Mouse (Mus musculus) limb, embryonic 10.5 days (tissue): ENCODE results near the gene Cblb. TPM values are rescaled to one million over a fixed set of nuclear protein-coding genes. Genes with fewer than 3 reads are reported as not detected.

Experiments used
- DNase-seq: peaks from one replicate; pipeline ENCODE4 v3.0.0-alpha.2; 2017; ENCODE audit warnings: low spot score
- H3K27ac ChIP-seq: fragments of 300-500 bp; sonication (generic); 2 replicates; pipeline ENCODE4 v1.5.1; 2016; ENCODE audit warnings: mild to moderate bottlenecking
- H3K27me3 ChIP-seq: fragments of 300-500 bp; sonication (generic); 2 replicates; pipeline ENCODE4 v1.6.1; 2016; ENCODE audit warnings: low read depth, mild to moderate bottlenecking; ENCODE audit not compliant: poor library complexity, severe bottlenecking
- H3K36me3 ChIP-seq: fragments of 300-500 bp; sonication (generic); 2 replicates; pipeline ENCODE4 v1.6.1; 2016; ENCODE audit warnings: mild to moderate bottlenecking, moderate library complexity
- H3K4me1 ChIP-seq: fragments of 300-500 bp; sonication (generic); 2 replicates; pipeline ENCODE4 v1.6.1; 2016
- H3K4me3 ChIP-seq: fragments of 300-500 bp; sonication (generic); 2 replicates; pipeline ENCODE4 v1.5.1; 2016; ENCODE audit warnings: mild to moderate bottlenecking, moderate library complexity
- H3K9me3 ChIP-seq: fragments of 300-500 bp; sonication (generic); replicated peaks from 2 replicates; pipeline ENCODE4 v1.6.1; 2016; ENCODE audit warnings: mild to moderate bottlenecking
- WGBS: fragments of 180-500 bp; shearing (Covaris S2); methylation state at CpG from one replicate; pipeline ENCODE4 v1.1.7; 2016; 5-methylcytosine and 5-hydroxymethylcytosine counted together
- polyA plus RNA-seq: library from polyadenylated mRNA; unstranded; fragments of >200 nt; fragmentation: Nextera tagmentation; extraction: Ambion mirVana; gene quantifications from 2 replicates; pipeline ENCODE4 v1.2.1, GENCODE M21; 2016

Gene Cblb
- polyA plus RNA-seq, 1 experiment from 2014 or later = 34.6 TPM

- Histone ChIP-seq H3K9me3 (no peaks in the 10 kb centered on the region), H3K36me3 (peaks cover 56% of the 10 kb centered on the region), H3K27me3 (no peaks in the 10 kb centered on the region), H3K4me3 (no peak overlapping the region), H3K4me1 (peaks cover 8% of the 10 kb centered on the region), H3K27ac (no peak overlapping the region)
- DNase-seq = no peak
- 94% methylated on average over 7 of the region's 7 CpGs for WGBS
Measured at GRCm38 (mm10) chr16:52044518-52044917, 13.5 kb downstream of the Cblb start.

GRCm38 (mm10) chr16:52044985-52045384, 14.0 kb downstream of the Cblb start:
- no peak for DNase-seq
- Histone ChIP-seq H3K36me3 (peaks cover 56% of the 10 kb centered on the region), H3K4me3 (no peak overlapping the region), H3K27ac (no peak overlapping the region), H3K9me3 (no peaks in the 10 kb centered on the region), H3K27me3 (no peaks in the 10 kb centered on the region), H3K4me1 (peaks cover 8% of the 10 kb centered on the region)
- 94% methylated on average over 4 of the region's 4 CpGs for WGBS

GRCm38 (mm10) chr16:52046464-52046863, 15.4 kb downstream of the Cblb start:
- 95% methylated on average over 4 of the region's 4 CpGs for WGBS
- Histone ChIP-seq H3K36me3 (peaks cover 59% of the 10 kb centered on the region), H3K4me1 (peaks cover 8% of the 10 kb centered on the region), H3K9me3 (no peaks in the 10 kb centered on the region), H3K27ac (no peak overlapping the region), H3K4me3 (no peak overlapping the region), H3K27me3 (no peaks in the 10 kb centered on the region)
- DNase-seq = no peak

GRCm38 (mm10) chr16:52051106-52051505, 20.1 kb downstream of the Cblb start:
- WGBS = 98% methylated on average over 8 of the region's 8 CpGs
- Histone ChIP-seq H3K36me3 (peaks cover 67% of the 10 kb centered on the region), H3K4me3 (no peak overlapping the region), H3K27me3 (no peaks in the 10 kb centered on the region), H3K9me3 (no peaks in the 10 kb centered on the region), H3K4me1 (peaks cover 28% of the 10 kb centered on the region), H3K27ac (no peak overlapping the region)
- no peak for DNase-seq

GRCm38 (mm10) chr16:52052734-52053133, 21.7 kb downstream of the Cblb start:
- WGBS = 83% methylated on average over 5 of the region's 5 CpGs
- H3K4me1 ChIP-seq = peaks cover 34% of the 10 kb centered on the region
- H3K4me3 ChIP-seq = no peak overlapping the region
- H3K9me3 ChIP-seq = no peaks in the 10 kb centered on the region
- peaks cover 63% of the 10 kb centered on the region for H3K36me3 ChIP-seq
- no peak overlapping the region for H3K27ac ChIP-seq
- no peaks in the 10 kb centered on the region for H3K27me3 ChIP-seq
- DNase-seq = no peak

GRCm38 (mm10) chr16:52055236-52055635, 24.2 kb downstream of the Cblb start:
- Histone ChIP-seq H3K4me1 (peaks cover 41% of the 10 kb centered on the region), H3K36me3 (peaks cover 46% of the 10 kb centered on the region)
- WGBS = 94% methylated on average over 3 of the region's 3 CpGs

GRCm38 (mm10) chr16:52056164-52056563, 25.1 kb downstream of the Cblb start:
- H3K9me3 ChIP-seq = no peaks in the 10 kb centered on the region
- H3K4me3 ChIP-seq = no peak overlapping the region
- H3K36me3 ChIP-seq = peaks cover 38% of the 10 kb centered on the region
- no peaks in the 10 kb centered on the region for H3K27me3 ChIP-seq
- no peak overlapping the region for H3K27ac ChIP-seq
- peaks cover 50% of the 10 kb centered on the region for H3K4me1 ChIP-seq
- DNase-seq = no peak
- 50% methylated on average over 4 of the region's 4 CpGs for WGBS

More at GRCm38 (mm10) chr16:52055236-52055635, 24.2 kb downstream of the Cblb start:
- no peak overlapping the region for H3K27ac ChIP-seq
- H3K4me3 ChIP-seq = no peak overlapping the region
- no peaks in the 10 kb centered on the region for H3K9me3 ChIP-seq
- no peak for DNase-seq
- no peaks in the 10 kb centered on the region for H3K27me3 ChIP-seq

GRCm38 (mm10) chr16:52057335-52057734, 26.3 kb downstream of the Cblb start:
- peaks cover 51% of the 10 kb centered on the region for H3K4me1 ChIP-seq

GRCm38 (mm10) chr16:52059535-52059934, 28.5 kb downstream of the Cblb start:
- no peak overlapping the region for H3K27ac ChIP-seq
- 88% methylated on average over 4 of the region's 4 CpGs for WGBS
- H3K4me3 ChIP-seq = no peak overlapping the region
- no peak for DNase-seq
- no peaks in the 10 kb centered on the region for H3K27me3 ChIP-seq
- peaks cover 48% of the 10 kb centered on the region for H3K4me1 ChIP-seq
- peaks cover 41% of the 10 kb centered on the region for H3K36me3 ChIP-seq
- no peaks in the 10 kb centered on the region for H3K9me3 ChIP-seq

More at GRCm38 (mm10) chr16:52057335-52057734, 26.3 kb downstream of the Cblb start:
- H3K27ac ChIP-seq = no peak overlapping the region
- peaks cover 38% of the 10 kb centered on the region for H3K36me3 ChIP-seq
- no peak for DNase-seq
- H3K27me3 ChIP-seq = no peaks in the 10 kb centered on the region
- 84% methylated on average over 2 of the region's 2 CpGs for WGBS
- H3K4me3 ChIP-seq = no peak overlapping the region
- H3K9me3 ChIP-seq = no peaks in the 10 kb centered on the region

GRCm38 (mm10) chr16:52060100-52060719, 29.2 kb downstream of the Cblb start:
- no peaks in the 10 kb centered on the region for H3K9me3 ChIP-seq
- no peak overlapping the region for H3K4me3 ChIP-seq
- peaks cover 39% of the 10 kb centered on the region for H3K36me3 ChIP-seq
- no peak overlapping the region for H3K27ac ChIP-seq
- peaks cover 45% of the 10 kb centered on the region for H3K4me1 ChIP-seq
- DNase-seq = no peak
- H3K27me3 ChIP-seq = no peaks in the 10 kb centered on the region
- WGBS = 87% methylated on average over 17 of the region's 17 CpGs

GRCm38 (mm10) chr16:52061015-52061481, 30.0 kb downstream of the Cblb start:
- Histone ChIP-seq H3K9me3 (no peaks in the 10 kb centered on the region), H3K36me3 (peaks cover 36% of the 10 kb centered on the region), H3K4me3 (no peak overlapping the region), H3K27ac (no peak overlapping the region), H3K27me3 (no peaks in the 10 kb centered on the region), H3K4me1 (peaks cover 39% of the 10 kb centered on the region)
- WGBS = 61% methylated on average over 4 of the region's 4 CpGs
- DNase-seq = no peak

GRCm38 (mm10) chr16:52064309-52065105, 33.5 kb downstream of the Cblb start:
- Histone ChIP-seq H3K27ac (no peak overlapping the region), H3K4me1 (peaks cover 28% of the 10 kb centered on the region), H3K27me3 (no peaks in the 10 kb centered on the region), H3K36me3 (peaks cover 32% of the 10 kb centered on the region), H3K4me3 (no peak overlapping the region), H3K9me3 (no peaks in the 10 kb centered on the region)
- 75% methylated on average over 12 of the region's 12 CpGs for WGBS
- no peak for DNase-seq
